Mouse (Mus musculus): Measurements from ENCODE around the gene Ttc13. TPM values are rescaled to one million over a fixed set of nuclear protein-coding genes. Genes with fewer than 3 reads are reported as not detected.

Ttc13 gene
- polyA plus RNA-seq, 1 experiment from 2014 or later: 52.5 TPM

DNA sequence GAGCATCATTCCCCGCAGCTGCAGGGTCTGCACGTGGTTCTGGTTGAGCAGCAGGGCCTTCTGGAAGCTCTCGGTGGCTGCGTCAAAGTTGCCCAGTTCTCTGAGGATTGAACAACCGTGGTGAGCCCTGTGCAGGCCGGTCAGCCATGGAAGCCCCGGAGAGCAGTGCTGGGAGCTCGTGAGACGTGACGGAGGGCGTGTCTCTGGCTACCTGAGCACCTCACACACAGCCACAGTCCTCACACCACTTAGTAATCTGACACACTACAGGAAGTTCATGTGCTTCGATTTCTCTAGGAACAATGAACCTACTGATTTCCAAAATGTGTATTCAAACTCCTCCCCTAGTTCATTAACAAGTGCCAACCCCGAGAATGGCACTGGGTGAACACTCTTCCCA is 32.9 kb downstream of the Ttc13 start:
- H3K4me2 ChIP-seq: no peak overlapping the region
- ATAC-seq (ENCODE audit: insufficient read depth) (no peak), DNase-seq (peak; percentile 17)
- H3K27ac ChIP-seq (ENCODE audit: low read depth): no peak overlapping the region
- no peaks in the 10 kb centered on the region for H3K4me1 ChIP-seq (ENCODE audit: insufficient read depth)
- H3K9ac ChIP-seq: no peak overlapping the region
- no peaks in the 10 kb centered on the region for H3K27me3 ChIP-seq (ENCODE audit: insufficient read depth, low read length)
- H3K36me3 ChIP-seq (ENCODE audit: insufficient read depth): peaks cover 37% of the 10 kb centered on the region; the same call in 1 of the 2 replicates
- H3K4me3 ChIP-seq (ENCODE audit: low read depth, low read length): no peak overlapping the region
- TF ChIP-seq CTCF (IDR thresholded peaks at IDR 0.05; ENCODE audit: low read depth): no peak
- no peaks in the 10 kb centered on the region for H3K9me3 ChIP-seq (ENCODE audit: low read depth, low read length)
- 66% methylated on average over 13 of the region's 13 CpGs for WGBS

DNA sequence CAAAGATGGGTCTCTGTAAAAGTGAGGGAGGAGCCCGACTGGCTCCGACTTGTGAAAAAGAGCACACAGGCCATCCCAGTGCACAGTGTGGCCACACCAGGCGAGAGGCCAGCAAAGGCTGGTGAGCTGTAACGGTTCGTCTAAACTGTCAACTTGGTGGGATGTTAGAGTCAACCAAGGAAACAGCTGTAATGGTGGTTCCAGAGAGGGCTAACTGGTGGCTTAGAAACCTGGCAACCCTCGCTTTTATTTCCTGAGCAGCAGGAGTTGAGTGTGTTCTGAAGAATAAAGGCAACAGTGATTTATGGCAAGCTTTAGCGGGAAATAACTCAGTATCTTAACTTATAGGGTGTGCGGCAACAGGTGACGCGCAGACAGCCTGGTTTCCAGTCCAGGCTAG is 39.6 kb downstream of the Ttc13 start:
- no peak overlapping the region for H3K27ac ChIP-seq (ENCODE audit: low read depth)
- no peak overlapping the region for H3K4me2 ChIP-seq
- ATAC-seq (ENCODE audit: insufficient read depth) (no peak), DNase-seq (no peak)
- no peak overlapping the region for H3K4me3 ChIP-seq (ENCODE audit: low read depth, low read length)
- H3K4me1 ChIP-seq (ENCODE audit: insufficient read depth): no peaks in the 10 kb centered on the region
- H3K27me3 ChIP-seq (ENCODE audit: insufficient read depth, low read length): no peaks in the 10 kb centered on the region
- no peak for TF ChIP-seq CTCF (IDR thresholded peaks at IDR 0.05; ENCODE audit: low read depth)
- no peaks in the 10 kb centered on the region for H3K9me3 ChIP-seq (ENCODE audit: low read depth, low read length)
- 84% methylated on average over 10 of the region's 10 CpGs for WGBS
- H3K36me3 ChIP-seq (ENCODE audit: insufficient read depth): peaks cover 63% of the 10 kb centered on the region
- no peak overlapping the region; the same call in 1 of the 2 replicates for H3K9ac ChIP-seq

DNA sequence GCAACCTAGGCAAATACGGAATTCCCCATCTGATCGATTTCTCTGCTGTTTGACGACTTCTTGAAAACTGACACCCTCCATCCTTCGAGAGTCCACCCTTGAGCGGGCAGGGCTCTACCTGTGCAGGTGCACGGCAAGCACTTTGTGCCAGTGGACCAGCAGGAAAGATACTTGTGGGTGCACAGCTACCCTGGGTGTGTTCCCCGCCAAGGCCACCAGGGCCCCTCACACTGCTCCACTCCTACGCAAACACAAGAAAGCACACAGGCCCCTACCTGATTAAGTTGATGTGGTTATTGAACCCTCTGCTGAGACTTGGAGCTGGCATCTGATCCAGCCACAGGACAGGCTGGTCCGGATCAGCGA is 40.0 kb downstream of the Ttc13 start:
- no peaks in the 10 kb centered on the region for H3K9me3 ChIP-seq (ENCODE audit: low read depth, low read length)
- peak; percentile 39 for TF ChIP-seq CTCF (IDR thresholded peaks at IDR 0.05; ENCODE audit: low read depth)
- no peaks in the 10 kb centered on the region for H3K4me1 ChIP-seq (ENCODE audit: insufficient read depth)
- 69% methylated on average over 10 of the region's 10 CpGs for WGBS
- H3K36me3 ChIP-seq (ENCODE audit: insufficient read depth): peaks cover 62% of the 10 kb centered on the region
- DNase-seq (no peak), ATAC-seq (ENCODE audit: insufficient read depth) (peak; percentile 39; the same call in 1 of the 2 replicates)
- H3K27ac ChIP-seq (ENCODE audit: low read depth): no peak overlapping the region
- H3K9ac ChIP-seq: no peak overlapping the region
- H3K4me3 ChIP-seq (ENCODE audit: low read depth, low read length): no peak overlapping the region
- H3K4me2 ChIP-seq: no peak overlapping the region
- H3K27me3 ChIP-seq (ENCODE audit: insufficient read depth, low read length): no peaks in the 10 kb centered on the region

DNA sequence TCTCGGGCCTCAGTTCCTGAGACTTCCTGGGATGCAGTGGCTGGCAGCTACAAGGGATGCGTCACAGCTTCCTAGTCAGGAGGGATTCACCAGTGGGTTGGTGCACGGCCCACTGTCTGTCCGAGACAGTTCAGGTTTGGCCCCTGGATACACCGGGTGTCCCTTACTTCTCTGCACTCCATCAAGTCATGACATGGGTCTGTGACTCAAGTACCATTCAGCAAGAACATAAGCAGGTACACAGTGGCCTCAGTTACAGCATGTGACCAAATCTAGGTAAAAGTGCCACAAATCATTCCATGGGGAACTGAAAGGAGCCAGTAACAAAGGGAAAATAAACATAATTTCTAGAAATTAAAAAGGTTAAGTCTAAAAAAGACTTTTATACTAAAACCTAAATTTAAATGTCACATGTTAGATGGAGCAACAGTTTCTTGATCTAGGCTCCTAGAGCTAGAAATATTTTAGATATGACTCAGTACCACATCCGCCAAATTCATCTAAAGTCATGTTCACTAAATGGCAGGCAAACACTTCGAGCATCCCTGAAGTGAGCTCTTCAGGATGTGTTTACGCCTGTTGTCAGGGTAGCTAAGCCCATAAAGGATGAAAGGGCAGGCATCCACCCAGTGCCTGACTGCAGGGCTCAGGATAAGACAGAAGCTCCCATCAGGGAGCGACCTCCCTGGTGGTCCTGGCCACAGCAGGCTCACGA is 40.5 kb downstream of the Ttc13 start:
- no peak overlapping the region for H3K9ac ChIP-seq
- DNase-seq (peak; percentile 27), ATAC-seq (ENCODE audit: insufficient read depth) (no peak)
- no peak for TF ChIP-seq CTCF (IDR thresholded peaks at IDR 0.05; ENCODE audit: low read depth)
- no peak overlapping the region for H3K4me3 ChIP-seq (ENCODE audit: low read depth, low read length)
- H3K27me3 ChIP-seq (ENCODE audit: insufficient read depth, low read length): no peaks in the 10 kb centered on the region
- H3K4me1 ChIP-seq (ENCODE audit: insufficient read depth): no peaks in the 10 kb centered on the region
- no peaks in the 10 kb centered on the region for H3K9me3 ChIP-seq (ENCODE audit: low read depth, low read length)
- peaks cover 62% of the 10 kb centered on the region for H3K36me3 ChIP-seq (ENCODE audit: insufficient read depth)
- 63% methylated on average over 10 of the region's 10 CpGs for WGBS
- no peak overlapping the region for H3K27ac ChIP-seq (ENCODE audit: low read depth)
- H3K4me2 ChIP-seq: no peak overlapping the region

DNA sequence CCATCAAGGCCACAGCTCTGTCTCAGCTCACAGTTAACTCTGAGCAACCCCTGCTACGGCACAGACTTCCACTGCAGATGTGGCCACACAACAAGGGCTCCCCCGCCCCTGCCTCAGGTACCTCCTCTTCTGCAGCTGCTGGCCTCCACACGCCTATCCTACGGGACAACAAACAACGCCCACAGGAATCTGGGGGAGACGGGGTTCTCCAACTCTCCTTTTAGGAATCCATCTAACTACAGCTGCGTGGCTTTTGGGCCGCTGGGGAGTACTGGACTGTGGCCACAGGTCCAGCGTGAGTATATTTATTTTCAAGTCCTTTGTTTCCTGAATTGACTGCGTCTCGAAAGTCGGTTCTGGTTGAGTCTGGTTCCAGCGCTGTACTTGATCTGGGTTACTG is 43.5 kb downstream of the Ttc13 start:
- no peaks in the 10 kb centered on the region for H3K27me3 ChIP-seq (ENCODE audit: insufficient read depth, low read length)
- 93% methylated on average over 13 of the region's 13 CpGs for WGBS
- no peak overlapping the region for H3K4me2 ChIP-seq
- no peaks in the 10 kb centered on the region for H3K9me3 ChIP-seq (ENCODE audit: low read depth, low read length)
- no peak overlapping the region for H3K9ac ChIP-seq
- no peak overlapping the region for H3K4me3 ChIP-seq (ENCODE audit: low read depth, low read length)
- no peaks in the 10 kb centered on the region for H3K4me1 ChIP-seq (ENCODE audit: insufficient read depth)
- peaks cover 60% of the 10 kb centered on the region for H3K36me3 ChIP-seq (ENCODE audit: insufficient read depth)
- no peak for ATAC-seq (ENCODE audit: insufficient read depth)
- no peak for TF ChIP-seq CTCF (IDR thresholded peaks at IDR 0.05; ENCODE audit: low read depth)
- no peak for DNase-seq
- H3K27ac ChIP-seq (ENCODE audit: low read depth): no peak overlapping the region

DNA sequence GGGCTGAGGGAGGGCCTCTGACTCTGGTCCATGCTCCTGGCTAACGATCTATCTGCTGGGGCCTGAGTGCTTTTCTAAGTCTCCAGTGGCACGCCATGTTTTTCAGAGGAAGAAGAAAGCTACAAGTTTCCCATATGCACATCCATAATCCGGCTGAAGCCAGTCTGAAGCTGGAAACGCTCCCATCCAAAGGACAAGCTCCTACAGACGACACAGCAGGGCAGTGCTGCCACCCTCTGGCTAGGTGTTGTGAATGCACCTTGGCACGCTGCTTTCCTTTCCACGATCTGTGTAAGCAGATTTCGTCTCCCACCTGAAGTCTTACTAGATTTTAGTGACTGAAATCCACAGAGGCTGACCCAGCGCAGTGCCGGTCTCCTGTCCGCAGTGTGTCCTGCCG is 44.3 kb downstream of the Ttc13 start:
- ATAC-seq (ENCODE audit: insufficient read depth) (peak; percentile 83), DNase-seq (peak; percentile 94)
- Histone ChIP-seq H3K27ac (ENCODE audit: low read depth) (no peak overlapping the region; the same call in 1 of the 2 replicates), H3K4me2 (no peak overlapping the region), H3K9me3 (ENCODE audit: low read depth, low read length) (no peaks in the 10 kb centered on the region), H3K9ac (no peak overlapping the region), H3K36me3 (ENCODE audit: insufficient read depth) (peaks cover 62% of the 10 kb centered on the region), H3K4me1 (ENCODE audit: insufficient read depth) (no peaks in the 10 kb centered on the region), H3K27me3 (ENCODE audit: insufficient read depth, low read length) (no peaks in the 10 kb centered on the region), H3K4me3 (ENCODE audit: low read depth, low read length) (no peak overlapping the region)
- peak; percentile 98 for TF ChIP-seq CTCF (IDR thresholded peaks at IDR 0.05; ENCODE audit: low read depth)
- 44% methylated on average over 12 of the region's 12 CpGs for WGBS

DNA sequence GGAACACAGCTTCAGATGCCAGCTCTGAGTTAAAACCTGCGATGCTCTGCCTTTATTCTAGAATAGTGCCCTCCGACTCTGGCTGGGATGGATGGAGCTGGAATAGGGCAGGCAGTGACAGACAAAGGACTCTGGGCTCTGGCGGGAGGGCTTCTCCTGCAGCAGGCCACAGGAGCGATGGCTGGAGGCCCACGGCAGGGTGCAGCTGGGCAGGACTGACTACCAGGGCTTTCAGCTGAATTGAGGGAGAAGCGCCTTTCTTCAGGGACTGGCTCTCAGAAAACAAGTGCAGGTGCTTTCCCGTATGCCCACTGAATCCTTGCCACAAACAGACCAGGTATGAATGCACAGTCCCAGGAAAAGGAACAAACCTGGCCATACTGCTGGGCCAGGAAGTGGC is 44.7 kb downstream of the Ttc13 start:
- Histone ChIP-seq H3K4me3 (ENCODE audit: low read depth, low read length) (no peak overlapping the region), H3K9ac (no peak overlapping the region), H3K4me2 (no peak overlapping the region), H3K27ac (ENCODE audit: low read depth) (no peak overlapping the region; the same call in 1 of the 2 replicates), H3K27me3 (ENCODE audit: insufficient read depth, low read length) (no peaks in the 10 kb centered on the region), H3K4me1 (ENCODE audit: insufficient read depth) (no peaks in the 10 kb centered on the region), H3K9me3 (ENCODE audit: low read depth, low read length) (no peaks in the 10 kb centered on the region), H3K36me3 (ENCODE audit: insufficient read depth) (peaks cover 62% of the 10 kb centered on the region)
- TF ChIP-seq CTCF (IDR thresholded peaks at IDR 0.05; ENCODE audit: low read depth): no peak
- DNase-seq (no peak), ATAC-seq (ENCODE audit: insufficient read depth) (no peak)
- 89% methylated on average over 7 of the region's 7 CpGs for WGBS

Measured in lung, embryonic 14.5 days (tissue).